ENCODE assay signal across 8 mouse cellular contexts in the genomic region with DNA sequence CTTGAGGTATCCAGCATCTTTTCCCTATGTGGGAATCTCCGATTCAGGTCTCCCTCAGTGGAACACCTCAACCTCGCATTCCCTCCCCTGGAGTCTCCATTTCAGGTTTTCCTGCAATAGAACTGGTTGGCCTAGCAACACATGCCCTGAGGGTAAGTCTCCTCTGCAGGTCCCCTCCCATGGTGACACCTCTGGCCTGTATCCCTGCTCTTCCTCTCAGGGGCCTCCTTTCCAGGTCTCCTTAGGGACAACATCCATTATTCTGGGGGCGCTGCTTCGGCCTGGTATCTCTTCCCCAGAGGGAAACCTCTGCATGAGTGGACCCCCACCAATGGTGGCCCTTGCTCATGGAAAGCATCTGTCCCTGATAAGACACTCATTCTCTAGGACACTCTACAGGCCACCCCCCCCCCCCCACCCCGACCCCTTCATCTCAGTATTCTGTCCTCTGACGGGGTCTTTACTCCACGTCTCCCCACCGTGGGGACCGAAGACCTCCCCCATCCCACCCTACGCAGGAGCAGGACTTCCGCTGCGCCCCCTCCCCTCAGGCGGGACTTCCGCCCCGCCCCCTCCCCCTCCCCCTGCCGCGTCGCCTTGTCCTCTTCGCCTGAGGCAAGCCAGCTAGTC. TPM values are rescaled to one million over a fixed set of nuclear protein-coding genes. Genes with fewer than 3 reads are reported as not detected.
A peak's percentile ranks its signal among the peaks of the same experiment; 100 is the strongest.
DNase-seq lines count a peak whose midpoint lies in the region; ATAC-seq and TF ChIP-seq lines count a peak whose summit lies in the region.

A gene (plus strand): TSS at position 575 of the 630 bp plus-strand sequence.

- peak within 1 kb of the TSS; percentile 87 for H3K4me3 ChIP-seq in kidney, embryonic 15.5 days (replicated peaks)
- H3K4me3 ChIP-seq in G1E (ENCODE audit: low read depth, low read length) = peak within 1 kb of the TSS; percentile 94
- H3K4me3 ChIP-seq in embryonic facial prominence, embryonic 10.5 days = peak within 1 kb of the TSS; percentile 99
- peak within 1 kb of the TSS; percentile 81 for H3K4me3 ChIP-seq in heart, embryonic 10.5 days
- peak within 1 kb of the TSS; percentile 94 for H3K4me3 ChIP-seq in midbrain, embryonic 14.5 days (replicated peaks; ENCODE audit: low read depth, low read length)

- peaks cover 23% of the 10 kb centered on the region for H3K4me1 ChIP-seq in kidney, embryonic 15.5 days
- peaks cover 19% of the 10 kb centered on the region for H3K4me1 ChIP-seq in G1E (ENCODE audit: insufficient read depth, low read depth, low read length)
- H3K4me1 ChIP-seq in embryonic facial prominence, embryonic 10.5 days = peaks cover 16% of the 10 kb centered on the region
- H3K4me1 ChIP-seq in heart, embryonic 10.5 days = peaks cover 16% of the 10 kb centered on the region
- H3K4me1 ChIP-seq in midbrain, embryonic 14.5 days (ENCODE audit: control insufficient read depth, insufficient read depth, low read length) = peaks cover 29% of the 10 kb centered on the region

- H3K9ac ChIP-seq in kidney, embryonic 15.5 days = peak within 1 kb of the TSS; percentile 91
- H3K9ac ChIP-seq in midbrain, embryonic 14.5 days (replicated peaks; ENCODE audit: low read length) = peak within 1 kb of the TSS; percentile 97

- TF ChIP-seq CTCF in G1E (IDR thresholded peaks at IDR 0.05; ENCODE audit: low read depth, low read length) = no peak

- peak within 1 kb of the TSS; percentile 98 for H3K27ac ChIP-seq in kidney, embryonic 15.5 days
- H3K27ac ChIP-seq in embryonic facial prominence, embryonic 10.5 days (replicated peaks) = peak within 1 kb of the TSS; percentile 93
- H3K27ac ChIP-seq in heart, embryonic 10.5 days = peak within 1 kb of the TSS; percentile 97
- H3K27ac ChIP-seq in midbrain, embryonic 14.5 days (replicated peaks; ENCODE audit: low read depth, low read length) = peak within 1 kb of the TSS; percentile 98

- 0 out of 2 replicates have a peak, but pooled peaks cover under 1% of the 10 kb centered on the region for H3K36me3 ChIP-seq in kidney, embryonic 15.5 days
- peaks cover 12% of the 10 kb centered on the region for H3K36me3 ChIP-seq in G1E (replicated peaks)
- H3K36me3 ChIP-seq in embryonic facial prominence, embryonic 10.5 days (replicated peaks) = 0 out of 2 replicates have a peak, but pooled peaks cover under 1% of the 10 kb centered on the region
- H3K36me3 ChIP-seq in heart, embryonic 10.5 days = no peaks in the 10 kb centered on the region
- no peaks in the 10 kb centered on the region for H3K36me3 ChIP-seq in midbrain, embryonic 14.5 days (ENCODE audit: control insufficient read depth, insufficient read depth, low read length)

- no peak for DNase-seq in kidney, postnatal 25 days
- DNase-seq in G1E (ENCODE audit: low spot score) = no peak
- DNase-seq in embryonic facial prominence, embryonic 10.5 days (ENCODE audit: low spot score) = peak; percentile 46
- no peak for DNase-seq in heart, embryonic 10.5 days (ENCODE audit: low spot score)
- no peak for DNase-seq in layer of hippocampus, postnatal 14 days (ENCODE audit: low spot score in 2 of 2)
- peak; percentile 95 for DNase-seq in midbrain, embryonic 14.5 days
- DNase-seq in spleen, adult 18-20 months = no peak

- H3K4me2 ChIP-seq in kidney, embryonic 15.5 days = peak within 1 kb of the TSS; percentile 77
- peak within 1 kb of the TSS; percentile 80 for H3K4me2 ChIP-seq in midbrain, embryonic 14.5 days (ENCODE audit: low read length)

- WGBS in kidney, embryonic 15.5 days = 12% methylated on average over 12 of the region's 19 CpGs
- WGBS in embryonic facial prominence, embryonic 10.5 days = 7% methylated on average over 19 of the region's 19 CpGs
- WGBS in heart, embryonic 10.5 days = 8% methylated on average over 17 of the region's 19 CpGs
- 9% methylated on average over 18 of the region's 19 CpGs for WGBS in midbrain, embryonic 14.5 days

- no peaks in the 10 kb centered on the region for H3K9me3 ChIP-seq in kidney, embryonic 15.5 days (replicated peaks)
- H3K9me3 ChIP-seq in G1E (replicated peaks) = no peaks in the 10 kb centered on the region
- H3K9me3 ChIP-seq in embryonic facial prominence, embryonic 10.5 days = no peaks in the 10 kb centered on the region
- H3K9me3 ChIP-seq in heart, embryonic 10.5 days = no peaks in the 10 kb centered on the region
- no peaks in the 10 kb centered on the region for H3K9me3 ChIP-seq in midbrain, embryonic 14.5 days (ENCODE audit: control insufficient read depth, low read length)

- H3K27me3 ChIP-seq in kidney, embryonic 15.5 days = no peaks in the 10 kb centered on the region
- H3K27me3 ChIP-seq in G1E (ENCODE audit: insufficient read depth, low read length) = no peaks in the 10 kb centered on the region
- H3K27me3 ChIP-seq in embryonic facial prominence, embryonic 10.5 days (replicated peaks; ENCODE audit: low read depth, poor library complexity, severe bottlenecking) = no peaks in the 10 kb centered on the region
- no peaks in the 10 kb centered on the region for H3K27me3 ChIP-seq in heart, embryonic 10.5 days (ENCODE audit: insufficient read depth, poor library complexity, severe bottlenecking)
- H3K27me3 ChIP-seq in midbrain, embryonic 14.5 days (ENCODE audit: control insufficient read depth, insufficient read depth, low read length) = no peaks in the 10 kb centered on the region

- no peak; the same call in none of the 2 replicates for ATAC-seq in kidney, embryonic 15.5 days (replicated peaks; ENCODE audit: low FRiP score)
- no peak for ATAC-seq in G1E (ENCODE audit: extremely low read depth, insufficient number of reproducible peaks, low FRiP score, poor library complexity, severe bottlenecking)
- ATAC-seq in midbrain, embryonic 14.5 days (ENCODE audit: low FRiP score, low TSS enrichment) = peak; percentile 90

RNA-seq across cellular contexts. Expression of the gene that starts here (rescaled TPM):
- polyA plus RNA-seq in kidney, embryonic 15.5 days (2015; fragmentation: Nextera tagmentation; extraction: Ambion mirVana) = 266 and 287 TPM in 2 replicates
- total RNA-seq in G1E (2014; fragmentation: Nextera tagmentation) = 185 and 192 TPM in 2 replicates
- total RNA-seq in G1E (2017) = 94.3 and 99.1 TPM in 2 replicates
- 92.9 and 115 TPM in 2 replicates for polyA plus RNA-seq in G1E (2012)
- 309 and 313 TPM in 2 replicates for polyA plus RNA-seq in embryonic facial prominence, embryonic 10.5 days (2016; fragmentation: Nextera tagmentation; extraction: Ambion mirVana)
- polyA plus RNA-seq in heart, embryonic 10.5 days (2016; fragmentation: Nextera tagmentation; extraction: Ambion mirVana) = 294 and 302 TPM in 2 replicates
- 100 to 1,000 TPM; 323 to 344 TPM for total RNA-seq in layer of hippocampus, postnatal 14 days (2021)
- 528 and 574 TPM in 2 replicates for polyA plus RNA-seq in midbrain, embryonic 14.5 days (2014; fragmentation: Nextera tagmentation; extraction: Ambion mirVana)

Comparison
In these comparisons a context has a peak if more than half of its experiments do, and no peak if none do; other contexts are left out.
1. DNase-seq: peak in embryonic facial prominence, embryonic 10.5 days (single experiment) and midbrain, embryonic 14.5 days (single experiment); none in kidney, postnatal 25 days (0 of 2), G1E (single experiment), heart, embryonic 10.5 days (single experiment), layer of hippocampus, postnatal 14 days (0 of 2) and spleen, adult 18-20 months (0 of 2).
2. Peak in every context shown above with its lines, with median percentiles within 50 percentile points of each other: H3K27ac ChIP-seq and H3K4me3 ChIP-seq.